Mouse (Mus musculus) MEL (cell line): ENCODE results near the gene Aldh1a3. TPM values are rescaled to one million over a fixed set of nuclear protein-coding genes. Genes with fewer than 3 reads are reported as not detected.

Source experiments
- DNase-seq: peaks from one replicate; pipeline ENCODE4 v3.0.0; 2011; ENCODE audit warnings: low read depth, low spot score
- H3K27ac ChIP-seq: 2 replicates; pipeline ENCODE4 v1.5.1; 2012; ENCODE audit warnings: low read depth, mild to moderate bottlenecking, control low read depth, low read length, moderate library complexity; ENCODE audit not compliant: control insufficient read depth
- H3K27me3 ChIP-seq, 2 experiments: fragments of 150-350 bp in 1 of 2; sonication (generic) in 1 of 2; 2 replicates each; pipeline ENCODE4 v1.6.1; 2012; ENCODE audit warnings: low read length in 2 of 2, mild to moderate bottlenecking in 2 of 2, improper control_type of control experiment in 1 of 2, moderate library complexity in 1 of 2; ENCODE audit not compliant: insufficient read depth in 2 of 2, control insufficient read depth in 1 of 2
- H3K36me3 ChIP-seq, 2 experiments: 2 replicates each; pipeline ENCODE4 v1.6.1; 2012 to 2014; ENCODE audit warnings: low read length in 2 of 2, improper control_type of control experiment in 1 of 2, inconsistent platforms in 1 of 2, mild to moderate bottlenecking in 1 of 2; ENCODE audit not compliant: insufficient read depth in 2 of 2, control insufficient read depth in 1 of 2
- H3K4me1 ChIP-seq, 2 experiments: fragments of 150-350 bp in 1 of 2; sonication (generic) in 1 of 2; 2 replicates each; pipeline ENCODE4 v1.6.1; 2012; ENCODE audit warnings: low read length in 2 of 2, improper control_type of control experiment in 1 of 2, mild to moderate bottlenecking in 1 of 2; ENCODE audit not compliant: insufficient read depth in 2 of 2, control insufficient read depth in 1 of 2
- H3K4me3 ChIP-seq, 2 experiments: fragments of 150-350 bp in 1 of 2; sonication (generic) in 1 of 2; 2 replicates each; pipeline ENCODE4 v1.5.1; 2012; ENCODE audit warnings: low read depth in 2 of 2, low read length in 2 of 2, mild to moderate bottlenecking in 2 of 2, moderate library complexity in 2 of 2, control low read depth in 1 of 2, improper control_type of control experiment in 1 of 2; ENCODE audit not compliant: control insufficient read depth in 1 of 2, insufficient read depth in 1 of 2
- H3K79me2 ChIP-seq: 2 replicates; pipeline ENCODE4 v1.6.1; 2012; ENCODE audit warnings: mild to moderate bottlenecking, low read length, moderate library complexity; ENCODE audit not compliant: control insufficient read depth, poor library complexity, insufficient read depth
- H3K9ac ChIP-seq: 2 replicates; pipeline ENCODE4 v1.6.1; 2012; ENCODE audit warnings: low read depth, mild to moderate bottlenecking, control low read depth, low read length, moderate library complexity; ENCODE audit not compliant: control insufficient read depth, poor library complexity, severe bottlenecking
- H3K9me3 ChIP-seq: fragments of 150-350 bp; sonication (generic); replicated peaks from 2 replicates; pipeline ENCODE4 v1.6.1; 2012; ENCODE audit warnings: mild to moderate bottlenecking, low read length, improper control_type of control experiment, moderate library complexity; ENCODE audit not compliant: insufficient read depth
- BHLHE40 ChIP-seq: IDR thresholded peaks from 2 replicates; pipeline ENCODE4 v1.6.1; 2012; ENCODE audit warnings: low read depth, mild to moderate bottlenecking, inconsistent platforms, low read length, improper control_type of control experiment, borderline replicate concordance
- CTCF ChIP-seq, 3 experiments: IDR thresholded peaks in 2 of 3; conservative IDR thresholded peaks in 1 of 3; 2 replicates each; pipeline ENCODE4 v1.5.1; 2011 to 2012; ENCODE audit warnings: low read length in 3 of 3, low read depth in 2 of 3, mild to moderate bottlenecking in 2 of 3, improper control_type of control experiment in 1 of 3, inconsistent platforms in 1 of 3, mixed read lengths in 1 of 3, moderate library complexity in 1 of 3; ENCODE audit not compliant: control insufficient read depth in 1 of 3, insufficient read depth in 1 of 3, poor library complexity in 1 of 3, severe bottlenecking in 1 of 3
- EP300 ChIP-seq, 2 experiments: IDR thresholded peaks; 2 replicates each; pipeline ENCODE4 v1.6.1; 2011; ENCODE audit warnings: improper control_type of control experiment in 2 of 2, low read length in 2 of 2, low read depth in 1 of 2, mild to moderate bottlenecking in 1 of 2
- GABPA ChIP-seq: IDR thresholded peaks from 2 replicates; pipeline ENCODE4 v1.6.1; 2012; ENCODE audit warnings: low read depth, mild to moderate bottlenecking, inconsistent platforms, low read length, improper control_type of control experiment, moderate library complexity
- MAFK ChIP-seq: IDR thresholded peaks from 2 replicates; pipeline ENCODE4 v1.6.1; 2011; ENCODE audit warnings: low read depth, mild to moderate bottlenecking, low read length, improper control_type of control experiment, borderline replicate concordance
- MAX ChIP-seq: IDR thresholded peaks from 2 replicates; pipeline ENCODE4 v1.6.1; 2011; ENCODE audit warnings: low read length, improper control_type of control experiment
- MAZ ChIP-seq: IDR thresholded peaks from 2 replicates; pipeline ENCODE4 v1.6.1; 2012; ENCODE audit warnings: low read depth, mild to moderate bottlenecking, inconsistent platforms, low read length, improper control_type of control experiment
- MEF2A ChIP-seq: IDR thresholded peaks from 2 replicates; pipeline ENCODE4 v1.6.1; 2014; ENCODE audit warnings: low read depth, mild to moderate bottlenecking, inconsistent platforms, low read length, improper control_type of control experiment; ENCODE audit not compliant: poor library complexity, insufficient replicate concordance, severe bottlenecking; ENCODE audit errors: extremely low read depth
- MXI1 ChIP-seq: IDR thresholded peaks from 2 replicates; pipeline ENCODE4 v1.6.1; 2011; ENCODE audit warnings: mild to moderate bottlenecking, low read depth, low read length, improper control_type of control experiment
- MYB ChIP-seq: IDR thresholded peaks from 2 replicates; pipeline ENCODE4 v1.6.1; 2011; ENCODE audit warnings: mild to moderate bottlenecking, low read depth, low read length, improper control_type of control experiment
- NRF1 ChIP-seq: IDR thresholded peaks from 2 replicates; pipeline ENCODE4 v1.6.1; 2014; ENCODE audit warnings: low read depth, mild to moderate bottlenecking, inconsistent platforms, low read length, improper control_type of control experiment, moderate library complexity; ENCODE audit not compliant: poor library complexity, insufficient read depth, severe bottlenecking
- POLR2A ChIP-seq, 2 experiments: IDR thresholded peaks; 2 replicates each; pipeline ENCODE4 v1.6.1; 2011 to 2012; ENCODE audit warnings: low read length in 2 of 2, mild to moderate bottlenecking in 2 of 2, control low read depth in 1 of 2, improper control_type of control experiment in 1 of 2, low read depth in 1 of 2, moderate library complexity in 1 of 2; ENCODE audit not compliant: control insufficient read depth in 1 of 2, insufficient read depth in 1 of 2, poor library complexity in 1 of 2
- SMC3 ChIP-seq: IDR thresholded peaks from 2 replicates; pipeline ENCODE4 v1.6.1; 2011; ENCODE audit warnings: low read depth, low read length, improper control_type of control experiment
- TBP ChIP-seq: IDR thresholded peaks from 2 replicates; pipeline ENCODE4 v1.8.0; 2011; ENCODE audit warnings: low read depth, low read length, improper control_type of control experiment
- TCF12 ChIP-seq: IDR thresholded peaks from 2 replicates; pipeline ENCODE4 v1.6.1; 2014; ENCODE audit warnings: low read depth, mild to moderate bottlenecking, inconsistent platforms, low read length, improper control_type of control experiment, moderate library complexity
- ZC3H11A ChIP-seq: IDR thresholded peaks from 2 replicates; pipeline ENCODE4 v1.6.1; 2012; ENCODE audit warnings: low read depth, mild to moderate bottlenecking, inconsistent platforms, low read length, improper control_type of control experiment
- ZMIZ1 ChIP-seq: IDR thresholded peaks from 2 replicates; pipeline ENCODE4 v1.6.1; 2012; ENCODE audit warnings: low read depth, mild to moderate bottlenecking, inconsistent platforms, low read length, improper control_type of control experiment, moderate library complexity
- ZNF384 ChIP-seq: IDR thresholded peaks from 2 replicates; pipeline ENCODE4 v1.6.1; 2012; ENCODE audit warnings: low read depth, mild to moderate bottlenecking, inconsistent platforms, low read length, improper control_type of control experiment
- polyA plus RNA-seq, 2 experiments: library from polyadenylated mRNA; stranded (reverse) in 1 of 2; unstranded in 1 of 2; fragments of >175 nt in 1 of 2; fragments of >200 nt in 1 of 2; gene quantifications; 2 replicates each; pipeline versions ENCODE4 v1.2.1 to v1.2.4; 2012; ENCODE audit warnings: low replicate concordance in 2 of 2, low read depth in 1 of 2; ENCODE audit not compliant: insufficient read length in 2 of 2, insufficient read depth in 1 of 2, missing spikeins in 1 of 2
- total RNA-seq: library from RNA; depleted of rRNA; stranded (reverse); fragments of 300-350 nt; gene quantifications from 2 replicates; pipeline ENCODE4 v1.2.3, GENCODE M21; 2012

Gene Aldh1a3
- total and polyA plus RNA-seq, 3 experiments: 13.4 to 43.4 TPM; not detected in 1

DNA sequence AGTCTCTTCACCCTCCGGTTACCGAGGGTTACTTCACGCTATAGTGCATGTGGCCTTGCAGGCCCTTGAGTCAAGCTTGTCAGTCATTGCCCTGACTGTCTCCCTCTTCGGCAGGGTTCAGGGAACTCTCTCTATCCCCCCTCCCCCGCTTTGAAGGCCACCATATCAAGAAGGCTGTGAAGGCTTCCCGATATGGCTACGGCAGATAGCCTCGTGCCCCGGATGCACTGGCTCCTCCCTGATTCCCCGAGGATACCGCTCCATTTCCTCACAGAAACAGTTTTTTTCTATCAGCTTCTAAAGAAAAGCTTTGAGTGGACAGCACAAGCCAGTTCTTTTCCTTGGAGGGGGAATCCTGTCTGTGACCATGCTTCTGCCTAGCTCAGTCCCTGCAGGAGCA is 21.8 kb downstream of the Aldh1a3 start:
- Histone ChIP-seq H3K9me3 (no peaks in the 10 kb centered on the region), H3K27ac (no peak overlapping the region), H3K4me1 (no peaks in the 10 kb centered on the region), H3K4me3 (no peak overlapping the region), H3K79me2 (no peaks in the 10 kb centered on the region), H3K9ac (no peak overlapping the region), H3K27me3 (peaks cover 2 to 6% of the 10 kb centered on the region in 2 experiments; a peak in 3 of 4 replicates), H3K36me3 (no peaks in the 10 kb centered on the region)
- DNase-seq: no peak
- TF ChIP-seq BHLHE40 (no peak), ZNF384 (no peak), NRF1 (no peak), MEF2A (no peak), MAX (no peak), TBP (no peak), POLR2A (IDR thresholded peaks at IDR 0.05; ENCODE audit: control insufficient read depth in 1 of 2, insufficient read depth in 1 of 2, low read depth in 1 of 2, low read length in 2 of 2, poor library complexity in 1 of 2) (no peak)

DNA sequence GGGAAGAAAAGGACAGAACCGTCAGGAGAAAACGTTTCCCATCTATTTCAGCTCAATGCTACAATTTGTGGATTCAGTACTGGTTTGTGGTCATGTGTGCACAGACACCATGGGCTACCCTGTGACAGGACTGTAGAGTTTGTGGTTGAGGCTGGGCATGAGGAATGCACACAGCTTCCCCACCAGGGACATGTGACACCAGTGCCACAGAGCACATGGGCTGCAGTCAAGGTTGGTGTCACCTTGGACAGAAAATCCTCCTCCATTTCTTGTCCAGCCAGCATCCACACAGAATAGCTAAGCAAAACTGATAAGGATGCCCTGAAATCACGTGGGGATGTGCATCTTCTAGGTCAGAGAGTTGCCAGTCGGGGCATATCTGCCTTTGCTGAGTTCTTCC is 22.5 kb downstream of the Aldh1a3 start:
- Histone ChIP-seq H3K27me3 (peaks cover 2 to 7% of the 10 kb centered on the region in 2 experiments; a peak in 3 of 4 replicates), H3K9ac (no peak overlapping the region), H3K4me3 (no peak overlapping the region), H3K27ac (no peak overlapping the region), H3K36me3 (no peaks in the 10 kb centered on the region), H3K79me2 (no peaks in the 10 kb centered on the region), H3K9me3 (no peaks in the 10 kb centered on the region), H3K4me1 (no peaks in the 10 kb centered on the region)
- TF ChIP-seq ZMIZ1 (no peak), MXI1 (no peak), TCF12 (no peak), MYB (no peak), MAZ (no peak), MEF2A (no peak), EP300 (IDR thresholded peaks at IDR 0.05; ENCODE audit: low read depth in 1 of 2, low read length in 2 of 2) (no peak), MAFK (no peak), SMC3 (no peak), GABPA (no peak), NRF1 (no peak), ZC3H11A (no peak), CTCF (IDR thresholded peaks at IDR 0.05 in 2 of 3, conservative IDR thresholded peaks at IDR 0.05 in 1 of 3; ENCODE audit: control insufficient read depth in 1 of 3, insufficient read depth in 1 of 3, low read depth in 2 of 3, low read length in 3 of 3, poor library complexity in 1 of 3, severe bottlenecking in 1 of 3) (no peak)
- no peak for DNase-seq
